Mouse (Mus musculus): ENCODE results near the gene Stpg4. TPM values are rescaled to one million over a fixed set of nuclear protein-coding genes. Genes with fewer than 3 reads are reported as not detected.

Gene Stpg4
- total and polyA plus RNA-seq, 3 experiments = 0.33 TPM; not detected in 2

GRCm38 (mm10) chr17:87460669-87461498 lies 33.3 kb upstream of the Stpg4 start:
- Histone ChIP-seq H3K36me3 (replicated peaks) (no peaks in the 10 kb centered on the region), H3K4me3 (ENCODE audit: low read depth, low read length) (no peak overlapping the region), H3K4me1 (ENCODE audit: insufficient read depth, low read depth, low read length) (peaks cover 9% of the 10 kb centered on the region; the same call in 1 of the 2 replicates), H3K27me3 (ENCODE audit: insufficient read depth, low read length) (peaks cover 35% of the 10 kb centered on the region), H3K9me3 (replicated peaks) (no peaks in the 10 kb centered on the region)
- no peak for ATAC-seq (ENCODE audit: extremely low read depth, insufficient number of reproducible peaks, low FRiP score, poor library complexity, severe bottlenecking)
- DNase-seq (ENCODE audit: low spot score) = no peak
- TF ChIP-seq TAL1 (conservative IDR thresholded peaks at IDR 0.05; ENCODE audit: low read depth, low read length) (no peak), GATA2 (IDR thresholded peaks at IDR 0.05; ENCODE audit: borderline replicate concordance, low read depth, low read length) (no peak), CTCF (IDR thresholded peaks at IDR 0.05; ENCODE audit: low read depth, low read length) (no peak), GATA1 (IDR thresholded peaks at IDR 0.05; ENCODE audit: borderline replicate concordance, low read length) (no peak), POLR2AphosphoS5 (IDR thresholded peaks at IDR 0.05; ENCODE audit: insufficient replicate concordance, low read depth, low read length) (no peak)

GRCm38 (mm10) chr17:87459750-87460668 lies 32.5 kb upstream of the Stpg4 start:
- H3K4me3 ChIP-seq (ENCODE audit: low read depth, low read length) = no peak overlapping the region
- H3K27me3 ChIP-seq (ENCODE audit: insufficient read depth, low read length) = peaks cover 39% of the 10 kb centered on the region
- DNase-seq (ENCODE audit: low spot score) (no peak), ATAC-seq (ENCODE audit: extremely low read depth, insufficient number of reproducible peaks, low FRiP score, poor library complexity, severe bottlenecking) (no peak)
- peaks cover 9% of the 10 kb centered on the region; the same call in 1 of the 2 replicates for H3K4me1 ChIP-seq (ENCODE audit: insufficient read depth, low read depth, low read length)
- TF ChIP-seq TAL1 (conservative IDR thresholded peaks at IDR 0.05; ENCODE audit: low read depth, low read length) (no peak), GATA1 (IDR thresholded peaks at IDR 0.05; ENCODE audit: borderline replicate concordance, low read length) (no peak), POLR2AphosphoS5 (IDR thresholded peaks at IDR 0.05; ENCODE audit: insufficient replicate concordance, low read depth, low read length) (no peak), CTCF (IDR thresholded peaks at IDR 0.05; ENCODE audit: low read depth, low read length) (no peak), GATA2 (IDR thresholded peaks at IDR 0.05; ENCODE audit: borderline replicate concordance, low read depth, low read length) (no peak)
- H3K36me3 ChIP-seq (replicated peaks) = no peaks in the 10 kb centered on the region
- no peaks in the 10 kb centered on the region for H3K9me3 ChIP-seq (replicated peaks)

- ATAC-seq (ENCODE audit: extremely low read depth, insufficient number of reproducible peaks, low FRiP score, poor library complexity, severe bottlenecking) (no peak), DNase-seq (ENCODE audit: low spot score) (no peak)
- Histone ChIP-seq H3K9me3 (replicated peaks) (no peaks in the 10 kb centered on the region), H3K4me1 (ENCODE audit: insufficient read depth, low read depth, low read length) (peaks cover 9% of the 10 kb centered on the region; the same call in 1 of the 2 replicates), H3K27me3 (ENCODE audit: insufficient read depth, low read length) (peaks cover 39% of the 10 kb centered on the region), H3K36me3 (replicated peaks) (no peaks in the 10 kb centered on the region), H3K4me3 (ENCODE audit: low read depth, low read length) (no peak overlapping the region)
- no peak for TF ChIP-seq TAL1 (conservative IDR thresholded peaks at IDR 0.05; ENCODE audit: low read depth, low read length)
- no peak for TF ChIP-seq GATA2 (IDR thresholded peaks at IDR 0.05; ENCODE audit: borderline replicate concordance, low read depth, low read length)
- TF ChIP-seq CTCF (IDR thresholded peaks at IDR 0.05; ENCODE audit: low read depth, low read length) = no peak
- no peak for TF ChIP-seq POLR2AphosphoS5 (IDR thresholded peaks at IDR 0.05; ENCODE audit: insufficient replicate concordance, low read depth, low read length)
- TF ChIP-seq GATA1 (IDR thresholded peaks at IDR 0.05; ENCODE audit: borderline replicate concordance, low read length) = no peak
These were observed 31.6 kb upstream of the Stpg4 start for GRCm38 (mm10) chr17:87458911-87459749.

DNA sequence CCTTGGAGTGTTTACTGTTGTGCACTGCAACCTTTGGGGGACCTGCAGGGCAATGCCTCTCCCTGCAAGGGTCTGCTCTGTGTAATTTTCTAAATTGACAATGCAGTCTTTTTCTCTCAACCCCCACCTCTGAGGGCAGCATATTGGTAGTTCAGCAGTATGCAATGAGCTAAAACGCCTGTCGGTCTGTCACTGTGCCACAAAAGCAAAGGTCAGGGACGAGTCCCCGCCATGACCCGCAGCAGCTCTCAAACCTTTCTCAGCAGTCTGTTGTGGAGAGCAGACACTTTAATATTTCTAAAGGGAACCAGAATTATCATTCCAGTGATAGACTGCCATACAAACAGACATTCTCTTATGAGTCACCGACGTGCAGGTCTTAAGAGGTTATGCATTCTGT lies 30.4 kb upstream of the Stpg4 start:
- DNase-seq (ENCODE audit: low spot score) (no peak), ATAC-seq (ENCODE audit: extremely low read depth, insufficient number of reproducible peaks, low FRiP score, poor library complexity, severe bottlenecking) (no peak)
- no peaks in the 10 kb centered on the region for H3K36me3 ChIP-seq (replicated peaks)
- H3K4me1 ChIP-seq (ENCODE audit: insufficient read depth, low read depth, low read length) = peaks cover 5% of the 10 kb centered on the region; the same call in 1 of the 2 replicates
- H3K27me3 ChIP-seq (ENCODE audit: insufficient read depth, low read length) = peaks cover 39% of the 10 kb centered on the region
- TF ChIP-seq GATA1 (IDR thresholded peaks at IDR 0.05; ENCODE audit: borderline replicate concordance, low read length) (no peak), POLR2AphosphoS5 (IDR thresholded peaks at IDR 0.05; ENCODE audit: insufficient replicate concordance, low read depth, low read length) (no peak), TAL1 (conservative IDR thresholded peaks at IDR 0.05; ENCODE audit: low read depth, low read length) (no peak), CTCF (IDR thresholded peaks at IDR 0.05; ENCODE audit: low read depth, low read length) (no peak), GATA2 (IDR thresholded peaks at IDR 0.05; ENCODE audit: borderline replicate concordance, low read depth, low read length) (no peak)
- H3K4me3 ChIP-seq (ENCODE audit: low read depth, low read length) = no peak overlapping the region
- H3K9me3 ChIP-seq (replicated peaks) = no peaks in the 10 kb centered on the region

- Histone ChIP-seq H3K4me3 (ENCODE audit: low read depth, low read length) (no peak overlapping the region), H3K36me3 (replicated peaks) (no peaks in the 10 kb centered on the region), H3K9me3 (replicated peaks) (peaks cover 3% of the 10 kb centered on the region; the same call in 1 of the 2 replicates), H3K27me3 (ENCODE audit: insufficient read depth, low read length) (peaks cover 18% of the 10 kb centered on the region), H3K4me1 (ENCODE audit: insufficient read depth, low read depth, low read length) (peaks cover 17% of the 10 kb centered on the region)
- DNase-seq (ENCODE audit: low spot score) = no peak
- ATAC-seq (ENCODE audit: extremely low read depth, insufficient number of reproducible peaks, low FRiP score, poor library complexity, severe bottlenecking) = no peak
- TF ChIP-seq GATA1 (IDR thresholded peaks at IDR 0.05; ENCODE audit: borderline replicate concordance, low read length) = no peak
- no peak for TF ChIP-seq TAL1 (conservative IDR thresholded peaks at IDR 0.05; ENCODE audit: low read depth, low read length)
- TF ChIP-seq GATA2 (IDR thresholded peaks at IDR 0.05; ENCODE audit: borderline replicate concordance, low read depth, low read length) = no peak
- TF ChIP-seq CTCF (IDR thresholded peaks at IDR 0.05; ENCODE audit: low read depth, low read length) = no peak
- no peak for TF ChIP-seq POLR2AphosphoS5 (IDR thresholded peaks at IDR 0.05; ENCODE audit: insufficient replicate concordance, low read depth, low read length)
These were observed 26.6 kb upstream of the Stpg4 start for GRCm38 (mm10) chr17:87454121-87454520.

Measured in G1E (cell line).